Mouse (Mus musculus): ENCODE results near the gene Crcp.
"Not testable (repeated sequence)": the region's sequence is repeated elsewhere in the genome, so short reads cannot be mapped to it uniquely, and the experiment has no call there.

Gene Crcp

GRCm38 (mm10) chr5:130023767-130024539 is 5.1 kb upstream of the Crcp start:
- peak; percentile 95 for DNase-seq (ENCODE audit: low spot score)

GRCm38 (mm10) chr5:130027134-130027533 is 2.0 kb upstream of the Crcp start:
- DNase-seq (ENCODE audit: low spot score): no peak

GRCm38 (mm10) chr5:130027696-130028095 is 1.4 kb upstream of the Crcp start:
- no peak for DNase-seq (ENCODE audit: low spot score)

DNA sequence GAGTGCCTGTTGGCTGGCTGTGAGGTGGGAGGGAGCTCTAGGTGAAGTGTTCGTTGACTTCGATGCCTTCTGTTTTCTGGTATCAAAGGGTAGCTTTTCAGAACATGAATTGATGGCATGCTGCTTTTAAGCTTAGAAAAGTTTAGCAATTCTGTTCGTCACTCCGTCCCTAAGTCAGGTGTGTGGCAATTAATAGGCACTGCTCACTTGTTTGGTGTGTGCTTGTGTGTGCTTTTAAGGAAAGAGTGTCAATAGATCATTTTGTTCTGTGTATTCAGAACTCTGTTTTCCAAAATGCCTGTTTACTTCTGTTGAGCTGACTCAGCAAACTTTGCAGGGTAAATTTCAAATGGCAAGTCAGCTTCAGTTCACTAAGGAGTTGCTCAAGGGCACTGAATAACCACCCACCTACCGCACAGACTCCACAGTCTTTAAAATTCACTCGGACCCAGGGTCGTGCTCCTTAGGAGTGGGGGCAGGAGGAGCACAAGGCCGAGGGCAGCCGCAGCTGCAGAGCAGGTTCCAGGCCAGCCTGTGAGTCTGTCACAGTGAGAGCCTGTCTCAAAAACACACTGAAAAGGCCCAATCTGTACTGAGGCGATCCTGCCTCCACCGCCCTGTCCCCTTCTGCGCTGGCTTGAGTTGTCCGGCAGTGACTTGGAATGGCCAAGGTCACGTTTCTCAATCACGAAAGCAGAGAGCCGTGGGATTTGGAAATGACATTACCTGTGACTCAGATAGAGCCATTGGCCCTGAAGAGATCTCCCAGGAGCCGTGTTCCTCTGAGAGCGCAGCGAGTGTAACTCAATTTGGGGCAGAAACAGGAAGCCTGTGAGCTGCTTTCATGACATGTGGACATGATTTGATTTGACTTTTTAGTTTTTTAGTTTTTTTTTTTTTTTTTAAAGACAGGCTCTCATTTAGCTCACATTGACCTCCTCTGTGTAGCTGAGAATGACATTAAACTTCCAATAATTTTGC is 2.6 kb downstream of the Crcp start:
- no peak for DNase-seq (ENCODE audit: low spot score)

- DNase-seq (ENCODE audit: low spot score): no peak
These were observed 4.8 kb downstream of the Crcp start for GRCm38 (mm10) chr5:130033869-130034268.

- not testable (repeated sequence) for DNase-seq (ENCODE audit: low spot score)
These were observed 7.2 kb downstream of the Crcp start for GRCm38 (mm10) chr5:130036300-130036699.

- peak; percentile 84 for DNase-seq (ENCODE audit: low spot score)
These were observed 8.8 kb downstream of the Crcp start for GRCm38 (mm10) chr5:130037752-130038455.

- DNase-seq (ENCODE audit: low spot score): no peak
These were observed 11.7 kb downstream of the Crcp start for GRCm38 (mm10) chr5:130040797-130041196.

GRCm38 (mm10) chr5:130041262-130041661 is 12.2 kb downstream of the Crcp start:
- DNase-seq (ENCODE audit: low spot score): no peak

DNA sequence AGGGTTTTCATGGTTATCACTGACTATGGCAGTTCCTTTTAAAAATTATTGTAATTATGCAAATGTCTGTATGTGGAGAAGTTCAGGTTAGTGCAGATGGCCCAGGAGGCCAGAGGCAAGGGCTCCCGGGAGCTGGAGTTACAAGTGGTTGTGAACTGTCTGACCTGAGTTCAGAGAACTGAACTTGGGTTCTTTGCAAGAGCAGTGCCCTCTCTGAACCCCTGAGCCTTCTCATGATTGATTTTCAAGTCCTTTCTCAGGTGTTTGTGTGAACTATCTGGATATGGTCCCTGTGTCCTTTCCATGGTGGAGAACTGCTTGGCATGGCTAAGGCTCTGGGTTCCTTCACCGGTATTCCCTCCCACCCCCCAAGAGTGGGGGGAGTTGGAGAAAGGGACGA is 14.7 kb downstream of the Crcp start:
- DNase-seq (ENCODE audit: low spot score): no peak

DNA sequence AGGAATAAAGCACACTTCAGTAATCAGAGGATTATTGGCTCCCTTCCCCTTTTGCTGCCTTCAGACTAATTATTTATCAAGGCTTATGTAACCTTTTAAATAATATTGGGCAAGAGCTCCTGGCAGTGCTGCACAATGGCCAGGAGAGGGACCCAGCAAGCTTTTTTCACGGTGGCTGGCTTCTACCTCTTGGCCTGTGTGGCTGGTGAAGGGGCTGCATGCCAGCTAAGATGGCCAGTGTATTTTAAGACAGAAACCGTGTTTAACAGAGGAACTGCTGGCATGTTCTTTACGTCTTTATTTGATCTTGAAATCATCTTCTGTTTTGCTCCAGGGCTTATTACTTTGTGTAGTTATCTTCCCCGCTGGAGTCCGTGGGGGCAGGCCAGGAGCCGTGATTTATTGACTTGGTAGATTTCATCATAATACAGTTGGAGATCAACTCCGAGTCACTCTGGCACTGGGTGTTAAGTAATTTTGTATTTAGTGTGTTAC is 15.2 kb downstream of the Crcp start:
- DNase-seq (ENCODE audit: low spot score): peak; percentile 41

GRCm38 (mm10) chr5:130046100-130046499 is 17.0 kb downstream of the Crcp start:
- no peak for DNase-seq (ENCODE audit: low spot score)

DNA sequence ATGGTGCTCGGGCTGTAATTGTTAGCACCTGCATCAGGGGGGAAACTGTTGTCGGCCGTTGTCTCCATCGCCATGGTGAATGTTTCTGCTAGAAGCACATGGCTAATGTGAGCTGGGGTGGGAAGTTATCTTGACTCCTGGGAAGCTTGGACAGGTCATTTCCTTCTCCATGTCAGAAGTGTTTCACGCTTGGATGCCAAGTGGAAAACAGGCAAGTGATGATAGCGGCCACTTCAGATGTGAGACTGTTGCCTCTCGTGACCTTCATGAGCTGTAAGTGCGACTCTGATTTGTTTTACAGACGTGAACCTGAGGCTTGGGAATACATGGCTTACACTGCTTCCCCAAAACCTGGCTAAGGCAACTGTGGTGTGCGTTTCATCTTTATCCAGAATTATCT is 17.5 kb downstream of the Crcp start:
- no peak for DNase-seq (ENCODE audit: low spot score)

GRCm38 (mm10) chr5:130047013-130047412 is 17.9 kb downstream of the Crcp start:
- DNase-seq (ENCODE audit: low spot score): no peak

- no peak for DNase-seq (ENCODE audit: low spot score)
These were observed 19.9 kb downstream of the Crcp start for GRCm38 (mm10) chr5:130048786-130049520.

DNA sequence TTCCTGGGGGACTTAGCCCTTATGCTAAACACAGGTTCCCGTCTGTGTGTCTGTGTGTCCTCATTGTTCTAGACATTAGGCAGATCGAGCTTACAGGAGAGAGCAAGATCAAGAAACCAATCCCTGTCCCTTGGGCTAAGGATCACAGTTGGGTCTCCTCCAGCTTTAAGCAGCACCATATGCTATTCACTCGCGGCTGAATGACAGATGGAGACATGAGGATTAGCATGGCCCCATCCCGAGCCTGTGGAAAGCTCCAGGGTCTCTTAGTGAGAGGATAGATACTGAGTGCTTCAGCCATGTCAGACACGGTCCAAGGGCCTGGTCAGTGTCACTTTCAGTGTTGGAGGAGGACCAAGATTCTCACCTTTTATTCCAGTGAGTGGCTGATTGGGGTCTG is 21.3 kb downstream of the Crcp start:
- DNase-seq (ENCODE audit: low spot score): no peak

- no peak for DNase-seq (ENCODE audit: low spot score)
These were observed 22.2 kb downstream of the Crcp start for GRCm38 (mm10) chr5:130051073-130051860.

- no peak for DNase-seq (ENCODE audit: low spot score)
These were observed 23.4 kb downstream of the Crcp start for GRCm38 (mm10) chr5:130052510-130052909.

DNA sequence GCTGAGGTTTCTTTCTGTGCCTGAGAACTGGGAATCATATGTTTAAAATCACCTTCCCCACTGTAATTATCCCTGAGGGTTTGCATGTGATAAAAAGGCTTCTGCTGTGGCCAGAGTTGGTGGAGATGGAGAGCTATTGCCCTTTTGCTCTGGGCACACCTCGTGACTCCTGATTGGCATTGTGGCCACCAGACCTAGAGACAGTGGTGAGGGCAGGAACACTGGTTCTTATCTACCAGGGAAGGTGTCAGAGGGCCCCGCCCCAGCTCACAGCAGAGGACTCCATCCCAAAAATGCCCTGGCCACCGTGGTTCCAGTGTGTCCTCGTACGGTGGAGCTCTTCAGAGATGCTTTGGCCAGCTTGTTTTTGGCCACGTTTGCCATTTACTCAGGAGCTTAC is 23.9 kb downstream of the Crcp start:
- no peak for DNase-seq (ENCODE audit: low spot score)

- DNase-seq (ENCODE audit: low spot score): no peak
These were observed 26.6 kb downstream of the Crcp start for GRCm38 (mm10) chr5:130055688-130056087.

- DNase-seq (ENCODE audit: low spot score): no peak
These were observed 27.2 kb downstream of the Crcp start for GRCm38 (mm10) chr5:130056303-130056702.
